Mouse (Mus musculus) heart, embryonic 14.5 days (tissue): ENCODE data around the gene Gm21897. TPM values are rescaled to one million over a fixed set of nuclear protein-coding genes. Genes with fewer than 3 reads are reported as not detected.

Source experiments
- ATAC-seq: fragments of 200-750 bp; cut with Nextera tagmentation; 2 replicates; pipeline ENCODE4 v1.8.0; 2017; ENCODE audit warnings: low read depth, moderate TSS enrichment; ENCODE audit not compliant: insufficient number of reproducible peaks, insufficient read depth, low FRiP score
- H3K27ac ChIP-seq, 2 experiments: fragments of 200-500 bp in 1 of 2; fragments of 300-500 bp in 1 of 2; sonication (generic) in 1 of 2; replicated peaks in 1 of 2; 2 replicates each; pipeline ENCODE4 v1.5.1; 2012 to 2014; ENCODE audit warnings: low read depth in 2 of 2, low read length in 2 of 2, control low read depth in 1 of 2, mild to moderate bottlenecking in 1 of 2, mixed read lengths in 1 of 2; ENCODE audit not compliant: control insufficient read depth in 1 of 2, insufficient read depth in 1 of 2
- H3K27me3 ChIP-seq: fragments of 300-500 bp; sonication (generic); 2 replicates; pipeline ENCODE4 v1.6.1; 2014; ENCODE audit warnings: mild to moderate bottlenecking, low read length, control low read depth; ENCODE audit not compliant: control insufficient read depth, insufficient read depth
- H3K36me3 ChIP-seq: fragments of 300-500 bp; sonication (generic); 2 replicates; pipeline ENCODE4 v1.6.1; 2014; ENCODE audit warnings: mild to moderate bottlenecking, control low read depth, low read length, mixed read lengths; ENCODE audit not compliant: control insufficient read depth, insufficient read depth
- H3K4me1 ChIP-seq, 2 experiments: fragments of 200-500 bp in 1 of 2; fragments of 300-500 bp in 1 of 2; sonication (generic) in 1 of 2; 2 replicates each; pipeline ENCODE4 v1.6.1; 2012 to 2014; ENCODE audit warnings: low read length in 2 of 2, control low read depth in 1 of 2, mixed read lengths in 1 of 2; ENCODE audit not compliant: control insufficient read depth in 2 of 2, insufficient read depth in 2 of 2
- H3K4me2 ChIP-seq: fragments of 300-500 bp; sonication (generic); 2 replicates; pipeline ENCODE4 v1.6.1; 2014; ENCODE audit warnings: mild to moderate bottlenecking, low read length
- H3K4me3 ChIP-seq, 2 experiments: fragments of 200-500 bp in 1 of 2; fragments of 300-500 bp in 1 of 2; sonication (generic) in 1 of 2; 2 replicates each; pipeline ENCODE4 v1.5.1; 2012 to 2014; ENCODE audit warnings: low read length in 2 of 2, mild to moderate bottlenecking in 2 of 2, control low read depth in 1 of 2, low read depth in 1 of 2, moderate library complexity in 1 of 2; ENCODE audit not compliant: control insufficient read depth in 1 of 2, insufficient read depth in 1 of 2
- H3K9ac ChIP-seq: fragments of 300-500 bp; sonication (generic); 2 replicates; pipeline ENCODE4 v1.6.1; 2014; ENCODE audit warnings: mild to moderate bottlenecking, low read length
- H3K9me3 ChIP-seq: fragments of 300-500 bp; sonication (generic); 2 replicates; pipeline ENCODE4 v1.6.1; 2016; ENCODE audit warnings: low read length, control low read depth; ENCODE audit not compliant: control insufficient read depth
- polyA plus RNA-seq: library from polyadenylated mRNA; unstranded; fragments of >200 nt; fragmentation: Nextera tagmentation; extraction: Ambion mirVana; gene quantifications from 2 replicates; pipeline ENCODE4 v1.2.1, GENCODE M21; 2014

The Gm21897 gene
- polyA plus RNA-seq, 1 experiment from 2014 or later: not detected

- H3K4me1 ChIP-seq: no peaks in the 10 kb centered on the region
- H3K27me3 ChIP-seq: no peaks in the 10 kb centered on the region
- ATAC-seq: no peak
- no peak overlapping the region for H3K4me3 ChIP-seq
- no peaks in the 10 kb centered on the region for H3K36me3 ChIP-seq
- H3K9ac ChIP-seq: no peak overlapping the region
- no peak overlapping the region for H3K4me2 ChIP-seq
- no peaks in the 10 kb centered on the region for H3K9me3 ChIP-seq
- no peak overlapping the region for H3K27ac ChIP-seq
These were observed 43.6 kb downstream of the Gm21897 start for GRCm38 (mm10) chr16:15360825-15361224.
